ENCODE assay signal across 8 mouse cellular contexts in genomic region chr8:94917352-94917751, GRCm38 (mm10). TPM values are rescaled to one million over a fixed set of nuclear protein-coding genes. Genes with fewer than 3 reads are reported as not detected.
DNase-seq lines count a peak whose midpoint lies in the region; ATAC-seq lines count a peak whose summit lies in the region.

No protein-coding gene starts in this region.

- H3K9ac ChIP-seq in hindbrain, embryonic 15.5 days = peak overlapping the region; percentile 42

- no peak overlapping the region; the same call in 1 of the 2 replicates for H3K27ac ChIP-seq in hindbrain, embryonic 15.5 days (replicated peaks)

- peaks cover 25% of the 10 kb centered on the region for H3K27me3 ChIP-seq in hindbrain, embryonic 15.5 days
- peaks cover 92% of the 10 kb centered on the region for H3K27me3 ChIP-seq in megakaryocyte, embryonic 14.5 days (replicated peaks)

- H3K4me3 ChIP-seq in hindbrain, embryonic 15.5 days = peak overlapping the region; percentile 47
- peak overlapping the region; percentile 91 for H3K4me3 ChIP-seq in megakaryocyte, embryonic 14.5 days (replicated peaks)

- peak; percentile 91 for ATAC-seq in hindbrain, embryonic 15.5 days (ENCODE audit: low FRiP score, low read depth)

- H3K36me3 ChIP-seq in hindbrain, embryonic 15.5 days = no peaks in the 10 kb centered on the region
- H3K36me3 ChIP-seq in megakaryocyte, embryonic 14.5 days (replicated peaks; ENCODE audit: low read length) = no peaks in the 10 kb centered on the region

- peak overlapping the region; percentile 83 for H3K4me2 ChIP-seq in hindbrain, embryonic 15.5 days

- peak; percentile 79 for DNase-seq in T-cell, adult 2 months (ENCODE audit: low spot score)
- peak; percentile 91 to 95 for DNase-seq in cerebellum, postnatal 10 days
- peak; percentile 39 to 64 for DNase-seq in frontal cortex, postnatal 36 days (ENCODE audit: low spot score in 2 of 2)
- peak; percentile 18 to 64 for DNase-seq in left cerebral cortex, adult 8-10 months (ENCODE audit: low spot score in 2 of 2)
- peak; percentile 93 to 94 for DNase-seq in right cerebral cortex, postnatal 10 days (ENCODE audit: low spot score in 2 of 2)
- DNase-seq in urinary bladder, postnatal 36 days (ENCODE audit: low spot score in 2 of 2) = peak; percentile 84 to 93

- H3K4me1 ChIP-seq in hindbrain, embryonic 15.5 days (replicated peaks) = peaks cover 41% of the 10 kb centered on the region
- H3K4me1 ChIP-seq in megakaryocyte, embryonic 14.5 days = peaks cover 56% of the 10 kb centered on the region

- H3K9me3 ChIP-seq in hindbrain, embryonic 15.5 days = no peaks in the 10 kb centered on the region
- peaks cover 12% of the 10 kb centered on the region for H3K9me3 ChIP-seq in megakaryocyte, embryonic 14.5 days

- under 1% methylated on average over 27 of the region's 27 CpGs for WGBS in hindbrain, embryonic 15.5 days

RNA-seq across cellular contexts. Expression of gene Ccdc102a, which starts 0.5 kb away (rescaled TPM):
- 6.6 and 7.6 TPM in 2 replicates for polyA plus RNA-seq in hindbrain, embryonic 15.5 days (2015; fragmentation: Nextera tagmentation; extraction: Ambion mirVana)
- 1 to 10 TPM; 1.2 to 2.2 (median 1.8) TPM for total RNA-seq in left cerebral cortex, adult 8-10 months (2022)
- 0.73 and 1.4 TPM in 2 replicates for polyA plus RNA-seq in megakaryocyte, embryonic 14.5 days (2012; ENCODE audit: insufficient read depth, low replicate concordance)

RNA-seq across cellular contexts. Expression of gene Adgrg5, which starts 6.1 kb away (rescaled TPM):
- polyA plus RNA-seq in hindbrain, embryonic 15.5 days (2015; fragmentation: Nextera tagmentation; extraction: Ambion mirVana) = 0.17 and 0.25 TPM in 2 replicates
- under 1 TPM in 3 of 4 experiments, not detected in 1; 0.17 to 0.95 (median 0.46) TPM for total RNA-seq in left cerebral cortex, adult 8-10 months (2022)
- polyA plus RNA-seq in megakaryocyte, embryonic 14.5 days (2012; ENCODE audit: insufficient read depth, low replicate concordance) = 1.2 and 1.8 TPM in 2 replicates

RNA-seq across cellular contexts. Expression of gene Dok4, which starts 41.2 kb away (rescaled TPM):
- polyA plus RNA-seq in hindbrain, embryonic 15.5 days (2015; fragmentation: Nextera tagmentation; extraction: Ambion mirVana) = 84.1 and 88.9 TPM in 2 replicates
- total RNA-seq in left cerebral cortex, adult 8-10 months (2022) = 10 to 100 TPM; 15.1 to 18.3 (median 17.3) TPM
- 0.81 and 1.1 TPM in 2 replicates for polyA plus RNA-seq in megakaryocyte, embryonic 14.5 days (2012; ENCODE audit: insufficient read depth, low replicate concordance)

RNA-seq across cellular contexts. Expression of gene Adgrg1, which starts 57.2 kb away (rescaled TPM):
- polyA plus RNA-seq in hindbrain, embryonic 15.5 days (2015; fragmentation: Nextera tagmentation; extraction: Ambion mirVana) = 116 and 122 TPM in 2 replicates
- 10 to 100 TPM; 72.9 to 94.8 (median 80.5) TPM for total RNA-seq in left cerebral cortex, adult 8-10 months (2022)
- polyA plus RNA-seq in megakaryocyte, embryonic 14.5 days (2012; ENCODE audit: insufficient read depth, low replicate concordance) = 388 and 1,147 TPM in 2 replicates

Comparison
In these comparisons a context has a peak if more than half of its experiments do, and no peak if none do; other contexts are left out.
1. DNase-seq: peak in every context shown above with its lines; median percentile 94 in right cerebral cortex, postnatal 10 days; 93 in cerebellum, postnatal 10 days; 88 in urinary bladder, postnatal 36 days; 79 in T-cell, adult 2 months; 52 in frontal cortex, postnatal 36 days; 41 in left cerebral cortex, adult 8-10 months.
2. RNA of gene Dok4, which starts 41.2 kb away (polyA plus RNA-seq): 84.1 to 88.9 TPM in hindbrain, embryonic 15.5 days; 0.81 to 1.1 TPM in megakaryocyte, embryonic 14.5 days; every median in the first group is over 10 times any median in the second.